Mouse (Mus musculus) Muller cell, postnatal 12 days (primary cell): ENCODE measurements at regions not wholly inside any gene's neighbourhood (a gene's known extent, or its start where the extent isn't known, plus 50 kb on each side); places are given as distances from the start of the nearest gene placed in this dataset.

Experiments
- DNase-seq: peaks from one replicate; pipeline ENCODE4 v3.0.0-alpha.2; 2015; ENCODE audit errors: inconsistent ontology term

- no peak for DNase-seq
These were observed 62.6 kb upstream of the Tnfaip3 start for GRCm38 (mm10) chr10:19078047-19078446.

- no peak for DNase-seq
These were observed 52.9 kb upstream of the Tnfaip3 start for GRCm38 (mm10) chr10:19068377-19068776.

- no peak for DNase-seq
These were observed 52.2 kb upstream of the Tnfaip3 start for GRCm38 (mm10) chr10:19067623-19068022.

- DNase-seq = no peak
These were observed 51.4 kb upstream of the Tnfaip3 start for GRCm38 (mm10) chr10:19066821-19067350.
